Mouse (Mus musculus): ENCODE data around the gene Wdr46.

- TF ChIP-seq CTCF (IDR thresholded peaks at IDR 0.05) (peak; percentile 52), POLR2A (IDR thresholded peaks at IDR 0.05; ENCODE audit: insufficient read depth, low read depth, low read length) (peak; percentile 73), EP300 (IDR thresholded peaks at IDR 0.05; ENCODE audit: insufficient read depth, low read depth, low read length) (peak; percentile 95; the same call in 1 of the 2 replicates)
These were observed 40.9 kb downstream of the Wdr46 start for GRCm38 (mm10) chr17:33981192-33981909.

Measured in heart, adult 2 months (tissue).